Mouse (Mus musculus) small intestine, adult 2 months (tissue): ENCODE results near the gene Dok7.

ENCODE experiments used
- CTCF ChIP-seq: fragments of 200-500 bp; IDR thresholded peaks from 2 replicates; pipeline ENCODE4 v1.5.1; 2012; ENCODE audit warnings: low read depth, mild to moderate bottlenecking, control low read depth, inconsistent platforms, low read length, moderate library complexity, mixed read lengths; ENCODE audit not compliant: insufficient replicate concordance, insufficient read length; ENCODE audit errors: extremely low read depth
- POLR2A ChIP-seq: fragments of 200-500 bp; IDR thresholded peaks from 2 replicates; pipeline ENCODE4 v1.6.1; 2012; ENCODE audit warnings: low read depth, mild to moderate bottlenecking, control low read depth, inconsistent platforms, low read length, moderate library complexity

GRCm38 (mm10) chr5:35029755-35030154, 26.8 kb upstream of the Dok7 start:
- no peak for TF ChIP-seq POLR2A
- no peak for TF ChIP-seq CTCF
